Mouse (Mus musculus) adrenal gland, postnatal 25 days (tissue): ENCODE results near the gene Qpct. TPM values are rescaled to one million over a fixed set of nuclear protein-coding genes. Genes with fewer than 3 reads are reported as not detected.
"Not testable (repeated sequence)": the region's sequence is repeated elsewhere in the genome, so short reads cannot be mapped to it uniquely, and the experiment has no call there.

Experiments
- DNase-seq: peaks from one replicate; pipeline ENCODE4 v3.0.0; 2021; ENCODE audit warnings: mixed read lengths
- total RNA-seq: library from RNA; stranded (reverse); gene quantifications from 2 replicates; pipeline ENCODE4 v1.2.3, GENCODE M21; 2021

Qpct gene
- total RNA-seq, 1 experiment from 2014 or later, result 7.0 TPM

DNA sequence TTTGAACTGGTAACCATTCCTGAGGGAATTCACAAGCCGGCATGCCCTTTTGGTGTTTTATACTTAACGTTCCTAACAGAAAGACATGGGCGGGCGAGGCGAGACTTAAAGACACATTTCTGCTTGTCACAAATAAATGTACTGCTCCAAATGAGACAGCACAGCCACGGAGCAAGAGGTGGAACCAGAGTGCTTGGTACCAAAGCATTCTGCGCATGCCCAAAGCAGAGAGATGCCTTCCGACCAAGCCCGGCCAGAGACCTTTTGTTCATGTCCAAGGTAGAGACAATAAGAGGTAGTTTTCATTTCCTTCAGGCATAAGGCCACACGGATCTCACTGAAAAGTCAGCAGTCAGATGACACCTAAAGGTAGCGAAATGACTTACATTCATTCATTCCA is 20.2 kb downstream of the Qpct start:
- no peak for DNase-seq

DNA sequence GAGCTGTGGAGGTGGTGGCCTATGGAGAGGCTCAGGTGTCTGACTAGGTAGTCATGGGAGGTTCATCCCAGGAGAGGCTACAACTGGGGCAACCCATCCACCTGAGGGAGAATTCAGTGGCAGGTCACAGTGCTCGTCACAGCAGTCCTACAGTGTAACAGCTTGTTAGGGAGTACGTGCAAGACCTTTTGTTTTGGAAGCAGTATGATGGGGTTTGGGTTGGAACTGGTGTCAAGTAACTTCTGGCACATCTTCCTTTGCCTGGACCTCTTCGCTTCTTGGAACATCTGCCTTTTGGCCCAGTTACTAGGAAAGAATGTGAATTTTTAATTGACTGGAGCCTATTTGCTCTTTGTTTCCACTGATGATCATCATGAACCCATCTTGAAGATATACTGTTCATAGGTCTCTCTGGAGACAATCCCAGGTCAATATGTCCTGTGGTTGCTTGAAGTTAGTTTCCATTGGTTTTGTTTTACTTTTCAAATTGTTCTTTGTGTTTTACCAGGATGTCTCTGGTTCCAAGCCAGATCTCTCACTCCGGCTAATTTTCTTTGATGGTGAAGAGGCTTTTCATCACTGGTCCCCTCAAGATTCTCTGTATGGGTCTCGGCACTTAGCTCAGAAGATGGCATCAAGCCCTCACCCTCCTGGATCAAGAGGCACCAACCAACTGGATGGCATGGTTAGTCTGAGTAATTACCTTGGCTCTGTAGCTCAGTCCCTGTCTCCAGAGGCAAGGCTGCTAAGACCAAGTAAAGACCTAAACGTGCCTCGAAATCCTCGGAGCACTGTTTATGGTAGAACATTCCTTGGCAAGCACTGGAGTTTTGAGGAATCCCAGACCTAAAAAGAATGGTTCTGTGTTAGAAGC is 25.5 kb downstream of the Qpct start:
- no peak for DNase-seq

DNA sequence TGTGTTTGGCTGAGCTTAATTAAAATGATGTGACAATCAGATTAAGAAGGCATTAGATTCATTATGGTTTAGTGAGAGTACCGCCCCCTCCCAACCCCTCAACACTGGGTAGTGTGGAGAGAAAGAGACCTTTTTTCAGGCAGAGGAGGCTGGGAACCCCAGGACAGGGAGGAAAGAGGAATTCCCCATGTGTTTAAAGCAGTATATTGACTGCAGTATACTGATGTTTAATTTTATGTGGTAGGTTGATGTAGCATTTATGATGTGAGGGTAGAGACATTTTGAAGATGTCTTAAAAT is 26.1 kb downstream of the Qpct start:
- DNase-seq, result no peak

DNA sequence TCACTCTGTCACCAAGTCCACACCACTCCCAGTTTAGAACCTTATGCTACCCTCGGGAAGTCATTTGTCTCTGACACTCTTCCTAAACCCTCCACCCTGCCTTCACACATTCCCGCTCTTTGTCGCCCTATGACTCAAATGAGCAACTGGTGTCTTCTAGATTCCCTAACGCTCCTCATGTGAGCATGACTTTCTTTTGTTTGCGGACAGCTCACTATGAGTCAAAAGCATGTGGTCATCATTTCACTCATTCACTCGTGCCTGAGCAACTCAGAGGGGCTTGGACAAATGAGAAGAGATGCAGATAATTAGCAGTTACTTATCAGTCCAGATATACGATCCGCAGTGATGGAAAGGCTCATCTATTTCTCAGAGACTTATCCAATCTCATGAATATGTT is 26.5 kb downstream of the Qpct start:
- no peak for DNase-seq

DNA sequence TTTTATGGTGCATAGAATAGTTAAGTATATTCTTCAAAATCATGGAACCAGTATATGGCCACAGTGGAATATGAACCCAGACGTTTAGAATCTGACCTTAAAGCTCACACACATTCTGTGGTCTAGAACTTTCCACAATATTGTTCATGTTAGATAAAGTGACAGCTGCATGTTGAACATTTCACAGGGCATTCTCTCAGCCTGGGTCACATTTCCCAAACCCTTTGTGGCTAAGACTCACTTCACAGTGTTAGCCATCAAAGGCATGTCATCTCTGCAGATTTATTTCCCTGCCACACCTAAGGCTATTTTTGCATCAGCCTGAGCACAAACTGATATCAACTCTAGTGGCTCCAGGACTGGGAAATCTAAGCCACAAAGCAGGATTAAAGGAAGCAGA is 40.0 kb downstream of the Qpct start:
- no peak for DNase-seq

DNA sequence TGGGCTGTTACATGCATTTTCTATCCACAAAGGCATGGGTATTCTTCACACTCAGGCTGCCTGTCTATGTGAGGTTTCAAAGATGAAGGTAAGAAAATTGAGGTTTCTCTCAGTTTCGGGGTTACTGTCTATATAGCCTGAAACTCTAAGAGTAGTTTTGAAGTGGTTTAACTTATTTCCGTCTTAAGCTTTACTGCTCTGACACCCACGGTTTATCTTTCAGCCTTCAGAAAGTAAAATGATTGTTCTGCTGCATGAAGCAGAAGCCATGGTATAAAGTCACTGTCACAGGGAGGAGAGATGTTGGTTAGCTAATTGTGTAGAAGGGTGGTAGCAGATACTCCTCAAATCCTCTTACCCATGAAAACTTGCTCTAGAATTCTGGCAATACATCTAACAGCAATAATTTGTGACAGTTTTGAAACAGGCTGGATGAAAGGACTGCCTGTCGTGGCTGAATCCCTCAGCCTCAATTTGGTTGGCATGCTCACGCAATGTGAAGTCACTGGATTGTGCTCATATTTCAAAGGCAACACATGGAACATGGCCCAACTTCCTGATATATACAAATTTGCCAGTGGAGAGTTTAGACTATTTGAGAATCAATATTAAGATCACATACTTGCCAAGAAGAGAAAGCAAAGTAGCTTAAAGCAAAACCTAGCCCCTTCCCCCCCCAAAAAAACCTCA is 41.7 kb downstream of the Qpct start:
- no peak for DNase-seq

DNA sequence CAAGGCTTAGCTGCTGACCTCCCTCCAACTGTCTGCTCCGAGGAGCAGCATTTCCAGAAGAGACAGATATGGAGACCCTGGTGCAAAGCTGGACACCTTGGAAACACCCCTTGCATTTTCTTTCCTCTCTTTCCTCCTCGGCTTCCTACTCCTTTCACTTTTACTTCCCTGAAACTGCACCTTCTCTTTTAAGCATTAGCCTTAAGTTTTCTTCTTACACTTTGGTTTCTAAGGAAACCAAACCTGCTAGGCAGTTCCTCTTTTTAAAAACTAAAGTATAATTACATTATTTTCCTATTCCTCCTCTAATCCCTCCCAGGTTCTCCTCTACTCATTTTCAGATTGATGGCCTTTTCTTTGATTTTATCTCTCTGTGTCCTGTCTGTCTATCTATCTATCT is 43.9 kb downstream of the Qpct start:
- DNase-seq, result no peak

DNA sequence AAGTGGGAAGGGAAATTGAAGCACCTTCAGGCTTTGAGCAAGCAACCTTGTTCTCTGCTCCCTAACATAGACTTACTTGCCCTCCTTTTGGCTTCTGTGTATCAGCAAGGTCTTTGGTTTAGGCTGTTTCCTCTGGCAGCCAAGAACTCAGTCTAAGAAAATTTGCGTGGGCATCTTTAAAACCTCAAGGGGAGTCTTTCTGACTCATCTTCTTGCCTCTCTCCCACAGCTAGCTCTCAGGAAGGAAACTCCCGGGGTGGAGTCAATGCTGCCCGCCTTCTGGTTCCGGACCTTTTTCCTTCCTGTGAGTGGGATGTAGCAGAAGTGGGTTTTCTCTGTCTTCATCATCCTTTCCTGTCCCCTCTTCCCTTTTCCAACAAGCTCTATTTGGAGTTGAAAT is 48.2 kb downstream of the Qpct start:
- DNase-seq, result no peak

DNA sequence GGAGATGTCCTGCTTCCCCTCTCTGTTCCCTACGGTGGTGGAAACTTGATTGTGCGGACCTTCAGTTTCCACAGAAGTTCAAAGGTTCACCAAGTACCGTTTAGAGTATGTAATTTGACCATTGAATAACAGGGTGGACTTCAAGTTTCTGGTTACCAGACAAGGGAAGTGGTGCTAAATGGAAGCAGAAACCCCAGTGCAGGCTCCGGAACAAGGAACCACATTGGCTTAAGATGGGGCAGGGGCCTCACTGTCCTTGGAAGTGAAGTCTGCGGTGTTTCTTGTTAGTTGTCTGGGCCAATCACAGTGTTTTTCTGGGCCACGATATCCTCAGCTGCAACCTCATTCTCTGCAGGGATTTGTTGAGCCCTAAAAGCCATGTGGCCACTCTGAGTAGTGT is 56.5 kb downstream of the Qpct start:
- DNase-seq, result no peak

DNA sequence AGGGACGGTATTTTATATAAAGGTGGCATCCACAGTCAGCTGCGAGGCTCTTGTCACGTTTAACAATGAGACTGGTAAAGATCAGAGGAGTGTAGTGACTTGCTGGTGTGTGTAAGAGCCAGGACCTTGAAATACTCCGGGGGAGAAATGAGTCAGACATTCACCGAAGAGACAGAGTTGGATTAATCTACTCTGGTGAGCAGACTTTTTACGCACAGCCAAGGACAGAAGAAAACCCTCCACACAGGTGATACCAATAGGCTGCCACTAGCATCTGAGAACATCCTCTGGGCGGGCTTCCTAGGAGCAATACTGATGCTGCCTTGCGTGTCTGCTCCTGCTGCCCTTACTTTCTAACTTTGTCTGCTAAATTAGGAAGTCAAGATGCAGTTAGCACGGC is 57.9 kb downstream of the Qpct start:
- no peak for DNase-seq

DNA sequence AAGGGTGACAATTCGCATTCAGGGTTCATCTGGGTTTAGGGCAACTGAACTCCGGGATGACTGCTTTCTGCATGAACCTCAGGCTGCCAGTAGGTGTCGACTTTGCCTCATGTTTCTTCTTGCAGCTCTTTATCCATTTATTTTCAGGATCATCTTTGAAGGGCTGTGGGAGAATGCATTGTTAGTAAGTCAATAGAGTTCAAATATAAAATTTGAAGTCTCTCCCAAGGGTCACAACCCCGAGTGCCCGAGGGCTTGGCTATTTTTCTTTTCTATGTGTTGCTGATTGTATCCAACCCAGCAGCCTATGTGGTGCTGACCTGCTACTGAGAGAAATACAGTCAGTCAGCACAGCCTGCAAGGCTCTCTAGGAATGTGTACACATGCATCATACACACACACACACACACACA is 59.2 kb downstream of the Qpct start:
- DNase-seq, result peak; percentile 26

DNA sequence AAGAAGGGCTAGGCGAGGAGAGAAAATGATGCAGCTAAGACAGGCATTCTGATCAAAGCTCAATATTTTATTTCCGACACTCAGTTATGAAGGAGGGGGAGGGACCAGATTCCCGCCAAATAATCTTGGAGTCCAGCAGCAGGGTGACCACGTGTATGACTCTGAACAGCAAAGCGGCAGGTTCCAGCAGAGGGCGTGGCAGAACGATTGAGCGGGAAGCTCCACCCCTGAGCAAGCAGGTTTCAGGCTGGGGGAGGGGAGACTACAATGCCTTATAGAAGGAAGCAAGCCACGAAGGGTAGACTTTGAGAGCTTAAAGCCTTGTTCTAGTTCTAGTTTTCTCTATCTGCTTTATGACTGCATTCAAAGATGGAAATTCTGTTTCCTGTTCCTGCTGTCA is 63.5 kb downstream of the Qpct start:
- DNase-seq, result not testable (repeated sequence)

DNA sequence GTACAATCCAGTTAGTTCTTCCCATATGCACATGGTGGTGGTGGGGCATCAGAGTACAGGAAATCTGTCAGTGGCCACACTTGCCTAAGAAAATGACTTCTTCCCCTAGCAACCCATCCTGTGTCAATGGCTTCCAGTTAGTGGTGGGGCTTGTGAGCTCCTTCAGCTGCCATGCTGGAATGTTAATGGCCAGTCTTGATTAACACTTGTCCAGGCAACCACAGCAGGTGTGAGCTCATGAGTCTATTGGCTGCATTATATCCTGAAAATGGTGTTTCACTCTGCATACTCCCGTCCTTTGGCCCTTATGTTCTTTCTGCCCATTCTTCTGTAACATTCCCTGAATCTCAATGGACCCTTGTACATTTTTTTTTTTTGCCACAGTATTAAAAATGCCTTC is 67.4 kb downstream of the Qpct start:
- no peak for DNase-seq

DNA sequence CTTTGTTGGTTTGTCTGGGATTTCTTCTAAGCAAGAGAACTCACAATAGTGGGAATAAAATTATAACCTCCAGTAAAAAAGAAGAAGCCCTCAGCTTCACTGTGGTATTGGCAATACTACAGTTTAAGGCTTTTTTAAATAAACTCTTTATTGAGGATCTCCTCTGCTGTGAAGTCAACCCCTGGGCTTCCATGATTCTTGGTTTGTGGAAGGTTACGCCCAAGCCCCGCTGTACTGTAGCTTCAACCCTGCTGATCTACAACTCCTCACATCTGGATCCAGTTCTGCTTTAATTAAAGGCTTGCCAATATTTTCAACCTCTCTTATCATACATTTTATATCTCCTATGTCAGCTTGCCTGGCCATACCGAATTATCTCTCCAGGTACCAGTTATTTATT is 68.6 kb downstream of the Qpct start:
- DNase-seq, result no peak

DNA sequence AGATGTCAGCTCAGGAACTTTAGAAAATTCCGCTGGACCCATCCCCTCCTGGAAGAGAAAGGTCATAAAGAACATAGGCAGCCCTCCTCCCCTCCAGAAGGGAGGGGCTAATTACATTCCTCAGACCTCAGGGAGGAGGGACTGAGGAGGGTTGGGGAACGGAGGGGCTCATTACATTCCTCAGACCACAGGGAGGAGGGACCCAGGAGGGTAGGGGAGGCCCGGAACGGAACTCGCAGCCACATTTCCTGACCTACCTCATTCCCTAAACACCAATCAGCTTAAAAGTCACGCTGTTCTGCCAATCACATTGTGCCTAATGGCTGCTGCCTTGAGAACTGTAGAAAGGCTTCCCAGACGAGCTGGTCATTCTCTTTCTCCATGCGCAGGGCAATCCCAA is 82.0 kb downstream of the Qpct start:
- DNase-seq, result no peak

DNA sequence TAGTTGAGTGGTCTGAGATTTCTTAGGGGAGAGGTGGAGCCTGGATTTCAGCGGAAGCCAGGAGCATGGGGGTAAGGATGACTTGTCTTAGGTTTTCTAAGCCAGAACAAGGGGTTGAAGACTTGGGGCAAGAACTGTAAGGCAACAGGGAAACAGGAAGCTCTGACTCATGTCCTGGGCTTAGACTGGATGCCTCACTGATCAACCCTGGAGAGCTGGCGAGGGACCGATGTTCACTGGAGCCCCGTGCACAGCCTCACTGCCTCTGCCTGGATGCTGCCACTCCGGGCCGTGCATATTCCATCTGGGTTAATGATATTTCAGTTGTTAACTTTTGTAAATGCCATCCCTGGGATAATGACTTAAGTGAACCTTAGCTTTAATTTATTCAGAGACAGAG is 84.1 kb downstream of the Qpct start:
- no peak for DNase-seq

DNA sequence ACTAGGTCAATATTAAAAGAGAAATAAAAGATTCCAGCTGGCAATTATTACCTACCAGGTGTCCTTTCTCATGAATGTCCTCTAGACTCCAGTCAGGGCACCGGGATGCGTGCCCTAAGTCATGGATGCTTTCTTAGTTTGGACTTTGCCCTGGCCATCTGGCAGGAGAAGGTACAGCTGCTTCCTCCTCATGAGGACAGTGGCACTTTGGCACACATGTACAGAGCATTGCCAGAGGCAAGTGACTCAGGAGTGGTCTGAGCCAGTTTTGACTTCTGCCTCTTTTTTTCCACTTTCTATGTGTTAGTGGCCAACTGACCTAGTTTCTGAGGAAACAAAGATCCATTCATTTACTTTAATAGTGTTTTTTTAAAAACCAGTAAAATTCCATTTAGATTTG is 84.7 kb downstream of the Qpct start:
- DNase-seq, result no peak

Other genes starting within 250 kb of the Qpct start
- gene Heatr5b, start 216.5 kb upstream of the Qpct start, total RNA-seq, result 31.8 and 38.5 TPM in 2 replicates
- gene Gpatch11, start 216.3 kb upstream of the Qpct start, total RNA-seq, result 27.8 and 33.9 TPM in 2 replicates
- gene Eif2ak2, start 169.3 kb upstream of the Qpct start, total RNA-seq, result 20.6 and 32.9 TPM in 2 replicates
- gene Sult6b1, start 144.9 kb upstream of the Qpct start, total RNA-seq, result 0.43 TPM in 1 of 2 replicates, not detected in the other
- gene Cebpzos, start 135.4 kb upstream of the Qpct start, total RNA-seq, result 28.9 and 43.5 TPM in 2 replicates
- 48.2 and 50.5 TPM in 2 replicates for gene Cebpz, start 114.8 kb upstream of the Qpct start, total RNA-seq
- 36.8 and 42.3 TPM in 2 replicates for gene Ndufaf7, start 114.8 kb upstream of the Qpct start, total RNA-seq
- gene Prkd3, start 31.1 kb upstream of the Qpct start, total RNA-seq, result 32.9 and 40.0 TPM in 2 replicates